Mouse (Mus musculus): ENCODE measurements around the gene Gjb6. TPM values are rescaled to one million over a fixed set of nuclear protein-coding genes. Genes with fewer than 3 reads are reported as not detected.
A peak's percentile ranks its signal among the peaks of the same experiment; 100 is the strongest.

Gene Gjb6
- polyA plus RNA-seq, 1 experiment from 2014 or later: 11.0 TPM

GRCm38 (mm10) chr14:57107091-57107490 lies 26.3 kb downstream of the Gjb6 start:
- no peak overlapping the region for H3K4me2 ChIP-seq (replicated peaks)
- no peak overlapping the region for H3K4me3 ChIP-seq (replicated peaks)
- 83% methylated on average over 8 of the region's 8 CpGs for WGBS
- H3K27ac ChIP-seq: no peak overlapping the region
- no peak for ATAC-seq
- peaks cover 60% of the 10 kb centered on the region for H3K27me3 ChIP-seq
- H3K9ac ChIP-seq (replicated peaks): no peak overlapping the region
- no peaks in the 10 kb centered on the region for H3K9me3 ChIP-seq
- H3K4me1 ChIP-seq (replicated peaks): peaks cover 18% of the 10 kb centered on the region
- H3K36me3 ChIP-seq: no peaks in the 10 kb centered on the region

- peaks cover 18% of the 10 kb centered on the region for H3K4me1 ChIP-seq (replicated peaks)
- no peaks in the 10 kb centered on the region for H3K36me3 ChIP-seq
- no peak for ATAC-seq
Measured at GRCm38 (mm10) chr14:57105721-57106120, 27.7 kb downstream of the Gjb6 start.

GRCm38 (mm10) chr14:57105111-57105510 lies 28.3 kb downstream of the Gjb6 start:
- Histone ChIP-seq H3K4me2 (replicated peaks) (peak overlapping the region; percentile 100), H3K36me3 (no peaks in the 10 kb centered on the region), H3K4me1 (replicated peaks) (peaks cover 18% of the 10 kb centered on the region), H3K27me3 (peaks cover 72% of the 10 kb centered on the region), H3K9ac (replicated peaks) (no peak overlapping the region; the same call in 1 of the 2 replicates), H3K27ac (no peak overlapping the region), H3K4me3 (replicated peaks) (peak overlapping the region; percentile 62), H3K9me3 (no peaks in the 10 kb centered on the region)
- no peak for ATAC-seq
- WGBS: 12% methylated on average over 14 of the region's 14 CpGs

More at GRCm38 (mm10) chr14:57105721-57106120, 27.7 kb downstream of the Gjb6 start:
- Histone ChIP-seq H3K9me3 (no peaks in the 10 kb centered on the region), H3K9ac (replicated peaks) (no peak overlapping the region), H3K4me2 (replicated peaks) (no peak overlapping the region), H3K27me3 (peaks cover 67% of the 10 kb centered on the region), H3K27ac (no peak overlapping the region), H3K4me3 (replicated peaks) (no peak overlapping the region)
- WGBS: 48% methylated on average over 11 of the region's 11 CpGs

GRCm38 (mm10) chr14:57104106-57105023 lies 29.0 kb downstream of the Gjb6 start, which contains the start of gene Gjb2:
Gene Gjb2, minus strand, starts transcription at chr14:57104702.
- under 1% methylated on average over 95 of the region's 101 CpGs for WGBS
- H3K27ac ChIP-seq: no peak within 1 kb of the TSS
- H3K4me3 ChIP-seq (replicated peaks): peak within 1 kb of the TSS; percentile 62

GRCm38 (mm10) chr14:57103711-57104105 lies 29.7 kb downstream of the Gjb6 start:
- H3K4me3 ChIP-seq (replicated peaks): peak overlapping the region; percentile 62
- no peak overlapping the region for H3K27ac ChIP-seq
- H3K4me1 ChIP-seq (replicated peaks): peaks cover 20% of the 10 kb centered on the region
- peak overlapping the region; percentile 60 for H3K9ac ChIP-seq (replicated peaks)
- no peaks in the 10 kb centered on the region for H3K9me3 ChIP-seq
- H3K4me2 ChIP-seq (replicated peaks): peak overlapping the region; percentile 100
- ATAC-seq: peak; percentile 24; the same call in 1 of the 2 replicates
- H3K27me3 ChIP-seq: peaks cover 72% of the 10 kb centered on the region
- H3K36me3 ChIP-seq: no peaks in the 10 kb centered on the region
- WGBS: 1% methylated on average over 22 of the region's 22 CpGs

More at GRCm38 (mm10) chr14:57104106-57105023, 29.0 kb downstream of the Gjb6 start, which contains the start of gene Gjb2:
- peaks cover 72% of the 10 kb centered on the region for H3K27me3 ChIP-seq
- no peaks in the 10 kb centered on the region for H3K9me3 ChIP-seq
- peak within 1 kb of the TSS; percentile 60 for H3K9ac ChIP-seq (replicated peaks)
- ATAC-seq: peak; percentile 86
- peak within 1 kb of the TSS; percentile 100 for H3K4me2 ChIP-seq (replicated peaks)
- H3K4me1 ChIP-seq (replicated peaks): peaks cover 20% of the 10 kb centered on the region
- no peaks in the 10 kb centered on the region for H3K36me3 ChIP-seq

GRCm38 (mm10) chr14:57103121-57103520 lies 30.3 kb downstream of the Gjb6 start:
- 59% methylated on average over 6 of the region's 6 CpGs for WGBS
- ATAC-seq: no peak
- peaks cover 72% of the 10 kb centered on the region for H3K27me3 ChIP-seq

GRCm38 (mm10) chr14:57101623-57102022 lies 31.8 kb downstream of the Gjb6 start:
- Histone ChIP-seq H3K27ac (no peak overlapping the region), H3K4me2 (replicated peaks) (no peak overlapping the region), H3K4me3 (replicated peaks) (no peak overlapping the region), H3K9me3 (no peaks in the 10 kb centered on the region), H3K4me1 (replicated peaks) (peaks cover 20% of the 10 kb centered on the region), H3K27me3 (peaks cover 57% of the 10 kb centered on the region), H3K36me3 (no peaks in the 10 kb centered on the region), H3K9ac (replicated peaks) (no peak overlapping the region)
- 91% methylated on average over 7 of the region's 7 CpGs for WGBS
- no peak for ATAC-seq

More at GRCm38 (mm10) chr14:57103121-57103520, 30.3 kb downstream of the Gjb6 start:
- Histone ChIP-seq H3K4me1 (replicated peaks) (peaks cover 20% of the 10 kb centered on the region), H3K4me3 (replicated peaks) (peak overlapping the region; percentile 62; the same call in 1 of the 2 replicates), H3K4me2 (replicated peaks) (0 out of 2 replicates have a peak overlapping the region, but pooled peaks have one; percentile 100), H3K27ac (no peak overlapping the region), H3K9me3 (no peaks in the 10 kb centered on the region), H3K9ac (replicated peaks) (no peak overlapping the region), H3K36me3 (no peaks in the 10 kb centered on the region)

- Histone ChIP-seq H3K36me3 (no peaks in the 10 kb centered on the region), H3K4me2 (replicated peaks) (no peak overlapping the region), H3K9ac (replicated peaks) (no peak overlapping the region), H3K27me3 (peaks cover 5% of the 10 kb centered on the region; the same call in 1 of the 2 replicates), H3K4me3 (replicated peaks) (no peak overlapping the region), H3K4me1 (replicated peaks) (0 out of 2 replicates have a peak, but pooled peaks cover 2% of the 10 kb centered on the region), H3K9me3 (no peaks in the 10 kb centered on the region), H3K27ac (no peak overlapping the region)
- no peak for ATAC-seq
- 88% methylated on average over 4 of the region's 4 CpGs for WGBS
Measured at GRCm38 (mm10) chr14:57095855-57096254, 37.6 kb downstream of the Gjb6 start.

- no peak overlapping the region for H3K4me2 ChIP-seq (replicated peaks)
- H3K27me3 ChIP-seq: no peaks in the 10 kb centered on the region
- H3K9ac ChIP-seq (replicated peaks): no peak overlapping the region
- no peak overlapping the region for H3K27ac ChIP-seq
- H3K9me3 ChIP-seq: no peaks in the 10 kb centered on the region
- no peak overlapping the region for H3K4me3 ChIP-seq (replicated peaks)
- no peaks in the 10 kb centered on the region for H3K4me1 ChIP-seq (replicated peaks)
- no peaks in the 10 kb centered on the region for H3K36me3 ChIP-seq
- ATAC-seq: no peak
- WGBS: 6% methylated on average over 8 of the region's 8 CpGs
Measured at GRCm38 (mm10) chr14:57093029-57093428, 40.4 kb downstream of the Gjb6 start.

GRCm38 (mm10) chr14:57090001-57090400 lies 43.4 kb downstream of the Gjb6 start:
- no peak overlapping the region for H3K4me2 ChIP-seq (replicated peaks)
- no peaks in the 10 kb centered on the region for H3K4me1 ChIP-seq (replicated peaks)
- no peak overlapping the region for H3K27ac ChIP-seq
- no peaks in the 10 kb centered on the region for H3K36me3 ChIP-seq
- no peaks in the 10 kb centered on the region for H3K9me3 ChIP-seq
- no peaks in the 10 kb centered on the region for H3K27me3 ChIP-seq
- WGBS: 63% methylated on average over 2 of the region's 2 CpGs
- no peak overlapping the region for H3K4me3 ChIP-seq (replicated peaks)
- no peak for ATAC-seq
- no peak overlapping the region for H3K9ac ChIP-seq (replicated peaks)

- no peak overlapping the region for H3K4me2 ChIP-seq (replicated peaks)
- no peaks in the 10 kb centered on the region for H3K4me1 ChIP-seq (replicated peaks)
- no peaks in the 10 kb centered on the region for H3K9me3 ChIP-seq
- no peaks in the 10 kb centered on the region for H3K27me3 ChIP-seq
- no peak overlapping the region for H3K27ac ChIP-seq
- no peak for ATAC-seq
- H3K4me3 ChIP-seq (replicated peaks): no peak overlapping the region
- no peaks in the 10 kb centered on the region for H3K36me3 ChIP-seq
- H3K9ac ChIP-seq (replicated peaks): no peak overlapping the region
- 89% methylated on average over 7 of the region's 7 CpGs for WGBS
Measured at GRCm38 (mm10) chr14:57089107-57089506, 44.3 kb downstream of the Gjb6 start.

- no peak overlapping the region for H3K9ac ChIP-seq (replicated peaks)
- no peaks in the 10 kb centered on the region for H3K36me3 ChIP-seq
- H3K4me3 ChIP-seq (replicated peaks): no peak overlapping the region
- H3K9me3 ChIP-seq: no peaks in the 10 kb centered on the region
- H3K27me3 ChIP-seq: no peaks in the 10 kb centered on the region
- no peaks in the 10 kb centered on the region for H3K4me1 ChIP-seq (replicated peaks)
- no peak overlapping the region for H3K4me2 ChIP-seq (replicated peaks)
- 80% methylated on average over 11 of the region's 11 CpGs for WGBS
- no peak overlapping the region for H3K27ac ChIP-seq
- ATAC-seq: no peak
Measured at GRCm38 (mm10) chr14:57084180-57084668, 49.2 kb downstream of the Gjb6 start.

Data from midbrain, embryonic 13.5 days (tissue).